Mouse (Mus musculus): ENCODE measurements around the gene Supt5.
A peak's percentile ranks its signal among the peaks of the same experiment; 100 is the strongest.

Supt5 gene

DNA sequence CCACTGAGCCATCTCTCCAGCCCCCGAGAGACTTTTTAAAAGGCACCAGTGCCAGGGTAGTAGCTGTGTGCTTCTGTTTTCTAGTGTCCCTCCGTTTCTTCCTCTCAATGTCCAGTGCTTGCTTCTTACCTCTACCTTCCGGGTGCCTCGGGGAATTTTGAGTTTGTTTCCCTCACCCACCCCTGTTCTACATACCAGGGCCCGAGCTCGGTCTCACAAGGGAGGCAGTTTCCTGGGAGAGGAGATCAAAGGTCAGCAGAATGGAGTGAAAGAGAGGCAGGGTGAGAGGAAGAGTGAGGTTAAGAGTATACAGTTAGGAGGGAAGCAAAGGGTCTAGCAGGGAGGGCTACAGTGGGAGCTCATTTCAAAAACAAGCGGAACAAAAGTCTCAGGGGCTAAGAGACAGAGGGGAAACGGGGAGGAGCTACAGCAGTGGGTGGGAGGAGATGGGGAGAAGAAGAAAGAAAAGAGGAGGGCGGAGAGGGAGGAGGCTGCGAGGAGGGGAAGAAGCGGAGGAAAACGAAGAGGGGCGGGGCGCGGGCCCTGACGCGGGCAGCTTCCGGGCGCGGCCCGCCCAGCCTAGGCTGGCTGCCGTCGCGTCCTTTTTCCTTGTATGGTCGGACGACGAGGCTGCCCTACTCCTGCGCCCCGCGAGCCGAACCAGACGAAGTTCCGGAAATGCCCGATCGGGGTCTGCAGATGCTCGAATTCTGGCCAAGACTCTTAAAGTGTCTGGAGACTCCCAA lies 36.8 kb upstream of the Supt5 start:
- peak; percentile 97 for DNase-seq (ENCODE audit: low read depth)

DNA sequence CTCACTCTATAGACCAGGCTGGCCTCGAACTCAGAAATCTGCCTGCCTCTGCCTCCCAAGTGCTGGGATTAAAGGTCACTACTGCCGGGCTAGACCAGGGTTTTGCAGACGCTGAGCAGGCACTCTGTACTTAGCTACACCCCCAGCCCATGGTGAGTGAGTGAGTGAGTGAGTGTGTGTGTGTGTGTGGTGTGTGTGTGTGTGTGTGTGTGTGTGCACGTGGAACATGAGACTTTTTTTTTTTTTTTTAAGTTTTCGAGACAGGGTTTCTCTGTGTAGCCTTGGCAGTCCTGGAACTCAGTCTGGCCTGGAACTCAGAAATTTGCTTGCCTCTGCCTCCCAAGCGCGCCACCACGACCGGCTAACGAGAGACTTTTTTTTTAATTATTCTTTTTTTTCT lies 36.1 kb upstream of the Supt5 start:
- DNase-seq (ENCODE audit: low read depth): no peak

DNA sequence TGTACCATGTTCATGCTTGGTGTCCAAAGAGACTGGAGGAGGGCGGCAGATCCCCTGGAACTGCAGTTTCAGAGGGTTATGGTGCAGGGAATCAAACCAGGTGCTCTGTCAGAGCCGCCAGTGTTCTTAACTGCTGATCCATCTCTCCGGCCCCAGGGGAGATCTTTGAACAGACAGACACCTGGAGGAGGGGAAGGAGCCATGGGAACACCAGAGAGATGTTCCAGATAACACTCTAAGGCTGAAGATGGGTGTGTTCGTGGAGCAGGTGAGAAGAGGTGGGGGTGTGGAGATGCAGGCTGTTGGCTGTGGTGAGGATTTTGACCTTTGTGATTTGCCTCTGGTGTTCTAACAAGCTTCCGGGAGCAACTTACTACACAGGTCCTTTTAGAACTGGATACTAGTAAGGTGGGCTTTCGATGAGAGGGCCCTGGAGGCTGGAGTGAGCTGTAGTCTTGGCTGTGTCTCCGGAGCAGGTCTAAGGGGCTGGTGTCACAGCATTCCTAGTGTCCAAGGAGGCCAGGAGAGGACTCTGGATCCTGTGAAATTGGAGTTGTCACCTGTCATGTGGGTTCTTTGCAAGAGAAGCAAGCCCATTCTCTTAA lies 35.4 kb upstream of the Supt5 start:
- DNase-seq (ENCODE audit: low read depth): no peak

DNA sequence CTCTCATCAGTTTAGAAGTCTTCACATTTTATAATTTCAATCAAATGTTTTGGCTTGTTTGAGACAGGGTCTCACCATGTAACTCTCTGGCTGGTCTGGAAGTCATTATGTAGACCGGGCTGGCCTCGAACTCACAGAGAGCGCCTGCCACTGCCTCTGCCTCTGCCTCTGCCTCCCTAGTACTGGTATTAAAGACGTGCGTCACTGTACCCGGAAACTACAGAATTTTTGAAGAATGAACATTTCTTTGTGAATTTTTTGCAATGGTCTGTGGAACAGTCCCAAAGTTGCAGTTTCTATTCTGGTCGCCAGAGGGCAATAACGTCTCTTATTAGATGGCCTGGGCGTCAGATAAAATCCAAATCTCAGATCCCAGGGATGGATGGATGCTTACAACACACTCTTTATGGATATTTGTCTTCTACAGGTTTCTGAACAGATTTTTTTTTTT lies 34.6 kb upstream of the Supt5 start:
- DNase-seq (ENCODE audit: low read depth): peak; percentile 93

DNA sequence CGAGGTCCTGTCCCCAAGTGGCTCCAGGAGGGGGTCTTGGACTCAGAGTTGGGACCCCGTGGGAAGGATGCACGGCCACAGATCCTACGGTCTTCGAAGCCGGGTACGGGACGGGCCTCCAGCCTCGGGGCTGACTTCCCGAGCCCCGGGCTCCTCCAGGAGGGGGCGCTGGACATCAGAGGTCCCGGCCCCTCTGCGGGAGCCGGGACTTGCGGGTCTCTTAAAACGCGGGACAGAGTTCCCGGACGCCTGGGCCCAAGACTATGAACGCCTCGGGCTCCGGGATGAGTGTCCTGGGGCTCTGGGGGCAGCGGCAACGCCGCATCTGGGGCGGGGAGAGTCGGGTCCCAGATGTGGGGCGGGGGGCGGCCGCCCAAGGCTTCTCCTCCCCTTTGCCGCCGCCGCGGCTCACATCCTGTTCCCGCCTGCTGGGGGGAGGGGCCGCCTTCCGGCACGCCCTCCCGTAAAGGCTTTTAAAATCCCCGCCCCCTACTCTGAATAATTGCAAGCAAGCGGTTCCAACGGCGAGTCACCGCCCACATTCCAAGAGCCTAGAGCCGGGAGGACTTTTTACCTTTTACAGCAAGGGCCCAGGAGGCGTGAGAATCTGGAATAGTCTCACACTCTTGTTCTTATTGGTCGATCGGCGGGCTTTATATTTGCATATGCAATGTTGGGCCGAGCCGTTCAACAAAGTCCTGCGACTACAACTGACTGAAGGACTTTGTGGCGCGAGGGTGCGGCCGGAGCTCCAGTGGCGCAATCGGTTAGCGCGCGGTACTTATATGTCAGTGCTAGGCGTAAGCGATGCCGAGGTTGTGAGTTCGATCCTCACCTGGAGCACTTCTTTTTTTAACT lies 33.9 kb upstream of the Supt5 start, which contains the start of gene Plekhg2:
Gene Plekhg2 (minus strand): TSS at position 349 of the 858 bp plus-strand sequence.
- DNase-seq (ENCODE audit: low read depth): peak; percentile 100

DNA sequence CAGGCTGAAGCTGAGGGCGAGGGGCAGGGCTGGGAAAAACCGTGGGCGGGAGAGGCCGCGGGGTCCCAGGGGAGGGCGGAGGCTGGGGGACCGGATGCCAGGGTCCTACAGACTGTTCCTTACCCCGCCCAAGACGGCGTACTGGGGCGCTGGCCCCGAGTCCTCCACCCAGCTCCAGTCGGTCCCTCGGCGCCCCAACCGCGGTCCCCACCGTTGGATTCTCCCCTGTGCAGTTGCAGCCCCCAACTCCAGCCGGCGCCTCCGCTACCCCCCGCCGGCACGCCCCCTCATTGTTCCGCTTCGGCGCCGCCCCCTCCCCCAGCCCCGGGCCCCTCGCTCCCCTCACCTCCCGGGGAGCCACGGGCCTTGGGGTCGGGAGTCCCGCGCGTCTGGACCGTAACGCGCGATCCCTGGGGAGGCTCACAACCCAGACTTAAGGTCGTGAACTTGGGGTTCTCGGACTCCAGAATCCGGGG lies 33.0 kb upstream of the Supt5 start:
- no peak for DNase-seq (ENCODE audit: low read depth)

DNA sequence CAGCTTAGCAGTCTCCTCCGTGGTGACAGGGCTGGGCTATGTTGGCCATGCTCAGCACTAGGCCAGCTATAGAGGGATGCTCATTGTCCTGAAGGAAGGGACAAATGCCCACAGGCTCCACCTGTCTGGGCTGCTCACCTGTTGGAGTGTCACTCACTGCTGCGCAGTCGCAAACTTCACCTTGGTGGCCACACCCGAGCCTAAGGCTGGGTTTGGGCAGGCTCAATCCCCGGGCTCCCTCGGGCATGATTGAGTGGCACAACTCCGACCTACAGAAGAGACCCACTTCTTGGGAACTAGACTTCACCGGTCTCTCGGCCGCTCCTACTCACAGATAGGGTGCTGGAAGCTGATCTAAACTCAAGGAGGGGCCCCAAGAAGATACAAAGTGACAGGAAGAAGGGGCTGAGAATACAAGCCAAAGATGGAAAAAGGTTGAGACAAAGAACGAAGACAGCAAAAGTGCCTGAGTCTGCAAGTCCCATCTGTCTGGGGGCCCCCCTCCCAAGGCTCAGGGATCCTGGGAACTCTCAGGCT lies 32.5 kb upstream of the Supt5 start:
- DNase-seq (ENCODE audit: low read depth): no peak

DNA sequence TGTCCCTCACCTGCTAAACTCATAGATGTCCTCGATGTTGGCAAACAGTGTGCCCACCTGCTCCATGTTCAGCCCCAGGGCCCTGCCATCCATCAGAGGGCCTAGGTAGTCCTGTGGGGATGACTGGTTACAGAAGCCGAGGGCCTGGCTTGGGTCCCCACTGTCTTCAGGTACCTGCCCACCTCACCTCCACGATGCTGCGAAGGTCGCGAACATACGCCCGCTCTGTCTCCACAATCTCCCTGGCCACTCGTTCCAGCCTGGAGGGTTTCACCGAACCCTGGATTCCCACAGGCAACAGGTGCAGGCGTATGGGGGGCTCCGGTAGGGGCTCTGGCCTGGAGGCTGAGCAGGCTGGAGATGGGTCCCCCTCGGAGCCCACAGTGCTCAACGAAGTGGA lies 31.5 kb upstream of the Supt5 start:
- DNase-seq (ENCODE audit: low read depth): no peak

DNA sequence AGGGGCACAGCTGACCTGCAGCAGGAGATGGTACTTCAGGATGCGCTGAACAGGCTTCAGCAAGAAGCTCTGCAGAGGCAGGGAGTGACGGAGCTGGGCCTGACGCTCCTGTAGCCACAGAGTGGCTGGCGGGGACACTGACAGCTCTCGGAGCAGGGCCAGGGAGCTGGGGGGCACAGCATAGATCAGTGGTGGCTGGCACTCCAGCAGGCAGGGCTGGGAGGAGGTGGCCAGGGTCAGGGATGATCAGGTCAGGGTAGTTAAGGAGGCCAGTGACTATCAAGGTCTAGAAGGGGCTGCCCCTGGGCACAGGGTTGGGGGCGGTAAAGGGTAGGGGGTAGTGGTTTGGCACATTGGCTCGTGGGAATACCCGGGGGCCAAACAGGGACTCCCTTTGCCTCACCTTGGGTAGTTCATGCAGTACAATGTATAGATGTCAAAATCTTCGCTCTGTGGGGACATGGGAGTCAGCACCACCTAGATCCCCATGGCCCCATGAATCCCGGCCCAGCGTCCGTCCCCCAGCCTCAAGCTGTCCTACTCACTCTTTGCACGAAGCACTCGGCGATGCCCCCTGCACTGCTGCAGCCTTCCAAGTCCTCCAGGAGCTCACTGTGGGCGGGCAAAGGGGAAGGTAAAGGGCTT lies 29.9 kb upstream of the Supt5 start:
- DNase-seq (ENCODE audit: low read depth): no peak

DNA sequence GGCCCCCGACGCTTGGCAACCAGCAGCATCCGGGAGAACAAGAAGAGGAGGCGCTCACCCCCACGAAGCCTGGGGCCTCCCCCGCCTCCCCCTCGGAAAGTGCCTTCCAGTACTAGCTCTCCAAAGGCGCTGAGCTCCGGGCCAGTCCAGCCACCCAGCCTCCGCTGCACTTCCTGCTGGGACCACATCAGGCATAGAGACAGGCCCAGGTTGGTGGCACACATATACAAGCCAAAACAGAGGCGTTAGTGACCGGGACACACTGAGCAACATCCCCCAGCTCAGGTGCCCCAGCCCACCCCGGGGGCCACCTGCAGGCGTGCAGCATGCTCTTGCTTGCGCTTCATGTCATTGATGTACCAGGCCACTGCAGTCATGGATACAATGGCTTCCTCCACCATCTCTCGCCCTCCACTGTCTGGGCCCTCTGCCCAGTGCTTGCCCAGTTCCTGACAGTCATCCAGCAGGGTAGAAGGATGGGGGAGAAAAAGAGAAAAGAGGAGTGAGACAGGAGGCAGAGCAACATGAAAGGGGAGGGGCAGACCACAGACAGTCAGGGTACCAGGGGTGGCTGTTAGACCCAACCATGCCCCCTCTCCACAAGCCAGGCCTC lies 29.2 kb upstream of the Supt5 start:
- DNase-seq (ENCODE audit: low read depth): no peak

DNA sequence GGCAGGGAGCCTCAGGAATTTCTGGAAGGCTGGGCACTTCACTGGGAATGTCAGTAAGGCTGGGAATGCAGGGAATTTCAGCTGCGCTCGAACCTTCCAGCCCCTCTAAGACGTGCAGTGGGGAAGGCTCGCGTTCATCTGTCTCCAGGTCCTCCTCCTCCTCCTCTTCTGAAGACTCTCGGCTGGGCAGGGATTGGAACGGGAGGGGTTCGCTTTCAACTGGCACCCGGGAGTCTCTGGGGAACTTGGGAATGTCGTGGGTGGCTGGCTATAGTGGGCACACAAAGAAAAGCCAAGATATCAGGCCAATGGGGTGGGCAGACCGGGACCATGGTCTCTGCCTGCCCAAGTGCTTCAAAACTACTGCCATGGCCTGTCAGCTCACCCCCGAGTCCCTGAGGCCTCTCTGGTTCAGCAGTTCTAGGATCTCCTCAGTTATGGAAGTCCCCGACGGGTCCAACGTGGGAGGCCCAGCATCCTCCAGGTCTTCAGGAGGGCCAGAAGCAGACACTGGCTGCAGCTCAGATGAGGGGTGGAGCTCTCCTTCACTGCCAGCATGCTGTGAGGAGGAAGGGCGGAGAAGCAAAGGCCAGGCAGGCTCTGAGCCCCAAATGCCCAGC lies 24.0 kb upstream of the Supt5 start:
- DNase-seq (ENCODE audit: low read depth): no peak

DNA sequence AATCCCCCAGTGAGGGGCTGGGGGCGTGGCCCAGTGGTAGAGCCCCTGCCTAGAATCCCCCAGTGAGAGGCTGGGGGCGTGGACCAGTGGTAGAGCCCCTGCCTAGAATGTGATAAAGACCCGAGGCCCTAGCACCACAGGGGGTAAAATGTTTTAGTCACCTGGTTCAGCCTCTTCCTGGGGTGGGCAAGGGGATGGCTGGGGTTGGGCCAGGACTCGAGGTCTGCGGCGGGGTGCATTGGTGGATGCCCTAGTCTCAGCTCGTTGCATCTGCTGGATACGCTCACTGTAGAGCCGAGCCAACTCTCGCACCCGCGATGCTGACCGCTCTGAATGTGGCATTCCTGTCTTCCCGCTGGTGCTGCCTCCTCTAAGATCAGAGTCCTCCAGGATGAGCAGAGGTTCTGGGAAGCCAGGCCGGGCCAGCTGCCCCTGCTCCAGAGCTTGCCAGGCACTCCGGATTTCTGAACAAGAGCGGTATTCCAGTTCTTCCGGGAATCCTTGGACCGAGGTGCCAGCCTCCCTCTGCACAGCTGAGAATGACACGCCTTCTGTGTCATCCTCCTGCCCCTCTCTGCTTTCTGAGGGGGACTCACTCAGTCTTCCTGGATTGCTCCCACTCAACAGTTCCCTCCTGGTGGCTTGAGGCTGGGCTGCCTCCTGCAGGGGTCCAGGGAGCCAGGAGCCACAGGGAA lies 23.2 kb upstream of the Supt5 start:
- no peak for DNase-seq (ENCODE audit: low read depth)

DNA sequence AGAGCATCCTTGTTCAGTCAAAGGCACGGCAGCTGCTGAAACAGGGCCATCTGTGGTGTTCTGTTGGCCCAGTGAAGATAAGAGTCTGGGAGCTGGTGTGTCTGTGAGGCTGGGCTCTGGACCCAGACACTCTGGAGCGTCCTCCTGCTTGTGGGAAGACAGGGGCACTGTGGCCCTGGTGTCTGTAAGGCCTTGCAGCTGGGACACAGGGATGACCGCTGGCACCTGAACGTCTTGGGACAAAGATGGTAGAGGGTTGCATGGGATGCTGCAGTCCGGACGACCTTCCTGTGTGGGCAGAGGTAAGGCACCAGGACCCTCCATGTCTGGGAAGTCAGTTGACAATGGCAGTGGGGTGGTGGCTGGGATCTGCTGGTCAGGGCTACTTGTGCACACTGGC lies 21.7 kb upstream of the Supt5 start:
- no peak for DNase-seq (ENCODE audit: low read depth)

DNA sequence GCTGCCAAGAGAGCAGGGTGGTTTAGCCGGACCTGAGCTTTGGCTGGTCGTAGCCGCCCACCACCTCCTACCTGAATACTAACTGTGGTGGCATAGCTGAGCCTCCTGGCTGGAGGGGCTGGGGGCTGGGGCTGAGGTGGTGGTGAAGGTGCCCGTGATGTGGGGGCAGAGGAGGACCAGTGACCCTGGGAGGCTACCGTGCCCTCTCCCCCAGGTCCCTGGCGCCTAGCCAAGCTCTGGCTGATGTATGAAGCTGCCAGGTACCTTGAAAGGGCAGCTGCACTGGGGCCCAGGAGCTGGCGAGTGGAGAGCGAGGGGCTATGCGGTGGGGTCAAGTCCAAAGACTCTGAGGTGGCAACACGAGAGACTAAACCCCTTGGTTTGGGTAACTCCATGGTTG lies 21.3 kb upstream of the Supt5 start:
- no peak for DNase-seq (ENCODE audit: low read depth)

DNA sequence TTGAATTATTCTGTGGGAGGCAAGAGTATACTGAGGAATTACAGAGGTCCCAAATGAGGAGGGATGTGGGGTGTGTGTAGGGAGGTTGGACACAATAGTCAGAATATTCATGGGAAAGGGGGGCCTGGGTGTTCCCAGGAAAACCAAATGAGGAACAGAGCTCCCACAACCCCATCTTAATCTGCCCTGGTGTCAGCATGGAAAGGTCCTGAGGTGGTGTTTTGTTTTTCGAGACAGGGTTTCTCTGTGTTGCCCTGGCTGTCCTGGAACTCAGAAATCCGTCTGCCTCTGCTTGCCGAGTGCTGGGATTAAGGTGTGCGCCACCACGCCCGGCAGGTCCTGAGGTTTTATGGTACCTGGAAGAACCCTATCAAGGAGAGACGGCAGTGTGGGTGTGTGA lies 19.9 kb upstream of the Supt5 start:
- DNase-seq (ENCODE audit: low read depth): no peak

DNA sequence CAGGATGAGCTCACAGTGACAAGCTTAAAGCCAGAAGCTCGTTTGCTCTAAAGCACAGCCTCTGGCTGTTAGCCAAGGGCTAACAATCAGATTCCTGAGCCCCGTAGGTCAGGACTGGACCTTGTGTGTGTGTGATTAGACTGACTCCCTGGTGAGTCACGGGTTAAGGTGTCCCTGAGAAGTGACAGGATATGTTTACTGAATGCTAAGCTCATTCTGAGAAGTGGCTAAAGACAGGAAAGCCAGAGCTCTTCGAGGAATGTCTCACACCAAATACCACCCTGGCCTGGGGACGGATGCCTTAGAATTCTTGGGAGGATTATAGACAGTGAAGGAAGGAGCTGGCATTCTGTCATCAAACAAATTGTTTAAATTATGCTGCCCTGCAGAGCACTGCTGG lies 19.4 kb upstream of the Supt5 start:
- peak; percentile 74 for DNase-seq (ENCODE audit: low read depth)

DNA sequence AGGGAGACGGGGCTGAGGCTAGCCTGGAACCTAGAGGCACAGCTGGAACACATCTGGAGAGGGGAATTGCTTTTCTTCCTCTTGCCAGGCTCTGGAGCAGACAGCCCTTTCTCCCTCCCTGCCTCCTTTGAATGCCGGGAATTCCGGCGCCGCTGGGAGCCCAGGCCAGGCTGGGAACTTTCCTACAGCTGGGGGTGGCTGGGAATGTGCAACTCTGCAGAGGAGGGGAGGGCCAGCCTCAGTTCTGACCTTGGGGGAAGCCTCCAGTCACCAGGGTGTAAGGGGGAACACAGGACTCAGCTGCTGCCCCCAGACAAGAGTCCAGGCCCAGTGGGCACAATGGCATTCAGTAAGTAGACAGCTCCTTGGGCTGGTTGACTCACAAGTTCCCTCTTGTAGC lies 18.4 kb upstream of the Supt5 start:
- no peak for DNase-seq (ENCODE audit: low read depth)

DNA sequence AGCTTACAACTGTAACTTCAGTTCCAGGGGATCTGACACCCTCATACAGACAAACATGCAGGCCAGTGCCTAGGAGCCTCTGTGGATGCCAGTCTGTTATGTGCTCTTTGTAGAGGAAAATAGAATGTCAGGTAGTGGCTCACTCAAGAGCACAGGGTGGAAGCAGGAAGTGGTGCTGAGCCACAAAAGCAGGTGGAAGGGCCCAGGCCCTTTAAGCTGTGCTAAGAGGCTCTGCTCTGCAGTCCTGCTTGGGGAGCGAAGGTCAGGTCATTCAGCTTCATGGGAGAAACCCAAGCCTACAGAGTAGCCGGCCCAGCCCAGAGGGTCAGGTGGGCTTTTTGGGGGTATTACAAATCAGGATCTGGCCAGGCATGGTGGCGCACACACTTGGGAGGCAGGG lies 16.7 kb upstream of the Supt5 start:
- DNase-seq (ENCODE audit: low read depth): no peak

DNA sequence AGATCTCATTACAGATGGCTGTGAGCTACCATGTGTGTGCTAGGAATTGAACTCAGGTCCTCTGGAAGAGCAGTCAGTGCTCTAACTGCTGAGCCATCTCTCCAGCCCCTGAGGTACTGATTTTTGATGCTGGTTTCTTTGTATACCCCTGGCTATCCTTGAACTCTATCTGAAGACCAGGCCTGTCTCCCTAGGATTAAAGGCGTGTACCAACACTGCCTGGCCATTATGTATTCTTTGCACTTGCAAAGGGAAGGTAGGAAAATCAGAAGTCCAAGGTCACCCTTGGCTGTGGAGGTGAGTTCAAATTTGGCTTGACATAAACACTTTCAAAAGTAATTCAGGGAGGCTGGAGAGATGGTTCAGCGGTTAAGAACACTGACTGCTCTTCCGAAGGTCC lies 16.1 kb upstream of the Supt5 start:
- DNase-seq (ENCODE audit: low read depth): no peak

DNA sequence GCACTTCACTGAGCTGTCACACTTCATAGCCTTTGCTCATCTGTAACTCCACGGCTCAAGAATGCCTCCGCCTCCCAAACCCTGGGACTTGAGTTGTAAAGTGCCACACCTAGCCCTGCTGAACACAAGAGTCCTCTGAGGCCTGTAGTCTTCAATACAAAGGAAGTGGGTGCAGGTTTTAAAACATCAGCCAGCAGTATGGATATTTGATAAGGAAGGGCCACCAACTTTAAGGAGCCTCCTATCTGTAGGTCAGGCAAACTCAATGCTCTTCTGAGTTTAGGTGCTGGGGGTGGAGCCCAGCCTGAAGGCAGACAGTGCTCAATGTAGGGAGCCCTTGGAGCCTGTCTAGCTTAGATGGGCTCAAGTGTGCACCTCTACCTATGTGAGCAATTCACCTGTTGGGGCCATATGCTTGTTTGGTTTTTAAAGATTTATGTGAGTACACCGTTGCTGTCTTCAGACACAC lies 15.6 kb upstream of the Supt5 start:
- DNase-seq (ENCODE audit: low read depth): no peak
